Mouse (Mus musculus): ENCODE results near the gene Lgals8.

GRCm38 (mm10) chr13:12442008-12442587 is 22.6 kb downstream of the Lgals8 start:
- TF ChIP-seq TCF12 (IDR thresholded peaks at IDR 0.05; ENCODE audit: insufficient read depth, poor library complexity, severe bottlenecking) (no peak), POLR2AphosphoS2 (IDR thresholded peaks at IDR 0.05; ENCODE audit: insufficient read length, low read depth) (no peak), MAX (IDR thresholded peaks at IDR 0.05; ENCODE audit: low read depth) (no peak), POLR2A (IDR thresholded peaks at IDR 0.05; ENCODE audit: insufficient read length, low read depth) (no peak), MYOG (IDR thresholded peaks at IDR 0.05; ENCODE audit: control insufficient read depth in 1 of 3, insufficient read depth in 1 of 3, insufficient read length in 2 of 3, low read depth in 2 of 3) (no peak), REST (IDR thresholded peaks at IDR 0.05; ENCODE audit: insufficient read depth, insufficient read length) (no peak), USF1 (IDR thresholded peaks at IDR 0.05; ENCODE audit: low read depth) (no peak), E2F4 (IDR thresholded peaks at IDR 0.05; ENCODE audit: insufficient read depth) (no peak), CEBPB (IDR thresholded peaks at IDR 0.05; ENCODE audit: insufficient read depth, poor library complexity, severe bottlenecking) (no peak), MYOD1 (IDR thresholded peaks at IDR 0.05; ENCODE audit: control insufficient read depth in 1 of 3, insufficient read length in 2 of 3, low read depth in 2 of 3) (no peak), TCF3 (IDR thresholded peaks at IDR 0.05; ENCODE audit: insufficient read length, low read depth) (no peak), SRF (IDR thresholded peaks at IDR 0.05; ENCODE audit: control insufficient read depth, insufficient read length, low read depth) (no peak)

Measured in myocyte (in vitro differentiated cells).